Mouse (Mus musculus): ENCODE data around the gene Ankrd55.
"Not testable (repeated sequence)": the region's sequence is repeated elsewhere in the genome, so short reads cannot be mapped to it uniquely, and the experiment has no call there.

Gene Ankrd55

GRCm38 (mm10) chr13:112293092-112293491 is 4.8 kb downstream of the Ankrd55 start:
- no peak for DNase-seq (ENCODE audit: low read depth, low spot score)

DNA sequence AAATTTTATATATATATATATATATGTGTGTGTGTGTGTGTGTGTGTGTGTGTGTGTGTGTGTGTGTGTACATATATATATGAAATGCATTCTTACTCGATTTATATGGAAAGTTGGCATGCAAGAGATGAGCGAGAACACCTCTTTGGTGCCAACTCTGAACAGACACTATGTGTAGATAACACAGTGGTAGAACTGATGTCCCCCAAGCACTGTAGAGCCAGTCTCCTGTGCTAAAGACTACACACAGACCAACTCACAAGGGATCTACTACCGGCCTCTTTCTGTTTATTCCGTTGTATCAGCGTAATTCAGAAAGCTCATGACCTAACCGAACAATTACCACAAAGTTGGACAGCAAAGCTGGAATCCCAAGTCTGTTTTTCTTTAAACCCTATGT is 6.2 kb downstream of the Ankrd55 start:
- DNase-seq (ENCODE audit: low read depth, low spot score), result no peak

GRCm38 (mm10) chr13:112297781-112298180 is 9.5 kb downstream of the Ankrd55 start:
- no peak for DNase-seq (ENCODE audit: low read depth, low spot score)

DNA sequence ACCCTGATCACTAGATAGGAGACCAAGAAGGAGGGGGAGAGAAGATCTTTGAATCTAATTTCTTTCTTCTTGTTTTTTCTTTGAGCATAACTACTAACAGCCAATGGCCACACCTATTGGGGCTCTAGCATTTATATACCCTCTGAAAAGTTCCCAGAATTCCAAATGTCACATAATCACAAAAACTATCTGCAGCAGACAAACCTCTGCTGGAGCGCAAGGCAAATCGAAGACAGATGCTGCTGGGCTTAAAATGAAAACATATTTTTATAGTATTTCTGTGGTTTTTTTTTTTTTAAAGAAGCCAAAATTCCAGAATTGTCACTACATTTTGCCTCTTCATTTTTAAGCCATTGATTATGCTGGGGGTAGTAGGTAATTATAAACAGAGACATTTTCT is 15.2 kb downstream of the Ankrd55 start:
- DNase-seq (ENCODE audit: low read depth, low spot score), result no peak

DNA sequence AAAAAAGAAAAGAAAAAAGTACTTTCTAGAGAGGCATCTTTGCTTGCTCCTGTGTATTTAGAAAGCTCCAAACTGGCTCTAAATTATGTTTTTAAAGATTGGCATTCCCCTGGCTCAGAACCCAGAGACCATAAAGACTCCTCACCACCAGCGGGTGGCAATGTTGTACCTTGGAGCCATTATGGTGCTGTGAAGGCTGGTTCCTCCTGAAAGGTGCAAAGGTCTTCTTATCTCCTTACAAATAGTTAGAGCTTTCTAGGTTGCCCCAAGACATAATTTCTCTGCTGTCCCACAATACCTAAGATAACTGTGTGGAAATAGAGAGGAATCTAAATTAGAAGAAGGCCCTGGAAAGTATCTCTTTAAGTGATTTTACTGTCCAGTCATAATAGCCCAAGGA is 20.4 kb downstream of the Ankrd55 start:
- DNase-seq (ENCODE audit: low read depth, low spot score), result peak; percentile 34

DNA sequence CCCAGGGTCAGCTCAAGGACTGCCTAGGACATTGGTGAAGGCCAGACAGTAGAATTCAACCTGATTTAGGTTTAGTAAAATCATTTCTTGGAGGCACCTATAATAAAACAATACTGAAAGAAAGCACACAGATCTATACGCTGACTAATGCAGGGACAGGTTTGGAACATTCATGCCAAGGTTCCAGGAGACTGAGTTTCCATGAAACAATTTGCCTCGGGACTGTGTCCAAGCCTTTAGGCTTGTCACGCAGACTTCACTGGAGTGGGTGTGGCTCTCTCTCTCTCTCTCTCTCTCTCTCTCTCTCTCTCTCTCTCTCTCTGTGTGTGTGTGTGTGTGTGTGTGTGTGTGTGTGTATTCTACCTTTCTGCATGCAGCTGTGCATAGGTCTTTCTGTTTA is 23.4 kb downstream of the Ankrd55 start:
- not testable (repeated sequence) for DNase-seq (ENCODE audit: low read depth, low spot score)

- no peak for DNase-seq (ENCODE audit: low read depth, low spot score)
Observed at GRCm38 (mm10) chr13:112315442-112315841, 27.2 kb downstream of the Ankrd55 start.

GRCm38 (mm10) chr13:112316622-112317482 is 28.6 kb downstream of the Ankrd55 start:
- DNase-seq (ENCODE audit: low read depth, low spot score), result no peak

DNA sequence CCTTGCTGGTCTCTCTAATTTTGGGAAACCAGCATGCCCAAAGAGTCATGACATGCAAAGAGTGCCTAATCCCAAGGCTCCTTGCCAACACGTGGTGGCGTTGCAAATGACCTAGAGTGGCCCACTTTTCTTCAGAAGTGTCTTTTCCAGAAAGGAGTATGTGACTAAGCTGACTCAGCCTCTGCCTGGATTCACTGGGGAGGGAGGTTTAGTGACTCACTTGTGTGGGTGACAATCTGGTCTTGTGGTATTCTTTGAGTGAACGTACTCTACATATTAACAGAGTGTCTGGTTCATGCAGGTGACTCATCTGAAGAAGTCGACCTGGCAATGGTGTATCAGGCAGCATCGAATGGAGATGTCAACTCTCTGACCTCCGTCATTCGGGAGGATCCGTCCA is 29.9 kb downstream of the Ankrd55 start:
- no peak for DNase-seq (ENCODE audit: low read depth, low spot score)

- DNase-seq (ENCODE audit: low read depth, low spot score), result no peak
Observed at GRCm38 (mm10) chr13:112323591-112324266, 35.5 kb downstream of the Ankrd55 start.

DNA sequence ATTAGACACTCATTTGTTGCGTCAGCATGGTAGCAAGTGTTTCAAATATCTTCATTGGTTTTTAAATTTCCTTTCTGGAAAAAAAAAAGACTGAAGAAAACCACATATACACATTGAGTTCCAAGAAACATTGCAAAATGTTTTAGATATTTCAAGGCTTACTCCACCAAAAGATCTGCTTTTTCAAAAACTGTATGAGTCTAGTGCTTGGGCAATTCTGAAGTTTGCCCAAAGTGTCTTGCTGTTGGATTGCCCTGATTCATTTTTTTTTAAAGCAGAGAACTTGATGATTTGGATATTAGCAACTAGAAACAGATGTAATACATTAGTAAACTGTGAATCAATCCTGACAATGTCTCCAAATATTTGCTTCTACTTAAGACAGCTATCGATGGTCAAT is 36.9 kb downstream of the Ankrd55 start:
- no peak for DNase-seq (ENCODE audit: low read depth, low spot score)

DNA sequence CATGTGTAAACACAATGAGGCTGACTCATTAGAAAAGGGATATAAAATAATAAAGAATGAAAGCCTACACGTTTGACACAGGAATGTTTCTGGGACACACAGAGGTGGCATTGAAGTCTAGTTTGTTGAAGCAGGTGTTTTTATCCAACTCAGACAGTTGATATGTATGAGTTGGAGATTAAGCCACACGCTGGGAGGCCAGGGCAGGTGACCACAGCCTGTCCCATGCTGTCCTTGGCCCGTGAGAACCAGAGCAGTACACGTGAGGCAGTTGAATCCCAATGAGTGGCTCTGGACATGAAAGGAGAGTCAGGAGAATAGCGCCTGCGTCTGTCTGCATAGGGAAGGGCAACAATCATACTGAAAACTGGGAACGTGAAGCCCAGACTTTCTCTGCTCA is 38.2 kb downstream of the Ankrd55 start:
- no peak for DNase-seq (ENCODE audit: low read depth, low spot score)

DNA sequence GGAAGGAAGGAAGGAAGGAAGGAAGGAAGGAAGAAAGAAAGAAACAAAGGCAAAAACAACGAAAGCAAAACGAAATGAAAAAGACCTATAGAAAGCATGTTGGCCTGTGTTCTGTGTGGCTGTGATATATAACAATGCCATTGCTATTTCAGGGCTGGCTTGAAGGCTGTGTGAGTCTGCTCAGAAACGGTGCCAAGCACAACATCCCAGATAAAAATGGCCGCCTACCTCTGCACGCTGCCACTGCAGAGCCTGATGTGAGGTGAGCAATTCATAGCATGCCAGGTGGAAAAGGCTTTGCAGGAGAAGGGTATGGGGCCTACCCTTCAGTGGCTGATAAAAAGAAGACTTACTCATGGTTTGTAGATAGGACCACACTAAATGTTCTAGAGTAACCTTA is 38.7 kb downstream of the Ankrd55 start:
- DNase-seq (ENCODE audit: low read depth, low spot score), result no peak

- DNase-seq (ENCODE audit: low read depth, low spot score), result no peak
Observed at GRCm38 (mm10) chr13:112327511-112327910, 39.3 kb downstream of the Ankrd55 start.

DNA sequence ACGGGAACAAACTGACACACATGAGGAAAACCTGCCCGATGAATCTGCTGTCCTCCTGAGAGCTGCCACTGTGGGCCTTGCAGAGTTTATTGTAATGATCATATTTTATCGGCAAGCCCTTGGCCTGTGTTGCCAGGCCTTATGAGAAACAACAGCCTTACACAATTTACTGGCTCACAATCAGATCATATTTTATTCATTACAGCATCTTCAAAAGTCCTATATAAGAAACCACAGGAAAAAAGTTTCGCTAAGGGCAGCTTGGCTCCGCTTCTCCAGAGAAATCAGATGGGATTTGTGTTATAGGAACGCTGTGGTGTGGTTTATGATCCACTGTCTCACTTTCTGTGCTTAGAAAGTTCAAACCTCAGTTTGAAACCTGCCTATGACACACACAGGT is 42.0 kb downstream of the Ankrd55 start:
- DNase-seq (ENCODE audit: low read depth, low spot score), result no peak

- no peak for DNase-seq (ENCODE audit: low read depth, low spot score)
Observed at GRCm38 (mm10) chr13:112330919-112331681, 42.8 kb downstream of the Ankrd55 start.

GRCm38 (mm10) chr13:112331682-112332061 is 43.4 kb downstream of the Ankrd55 start:
- no peak for DNase-seq (ENCODE audit: low read depth, low spot score)

- no peak for DNase-seq (ENCODE audit: low read depth, low spot score)
Observed at GRCm38 (mm10) chr13:112335531-112335930, 47.3 kb downstream of the Ankrd55 start.

- DNase-seq (ENCODE audit: low read depth, low spot score), result no peak
Observed at GRCm38 (mm10) chr13:112337146-112337545, 48.9 kb downstream of the Ankrd55 start.

- DNase-seq (ENCODE audit: low read depth, low spot score), result no peak
Observed at GRCm38 (mm10) chr13:112340205-112340604, 52.0 kb downstream of the Ankrd55 start.

DNA sequence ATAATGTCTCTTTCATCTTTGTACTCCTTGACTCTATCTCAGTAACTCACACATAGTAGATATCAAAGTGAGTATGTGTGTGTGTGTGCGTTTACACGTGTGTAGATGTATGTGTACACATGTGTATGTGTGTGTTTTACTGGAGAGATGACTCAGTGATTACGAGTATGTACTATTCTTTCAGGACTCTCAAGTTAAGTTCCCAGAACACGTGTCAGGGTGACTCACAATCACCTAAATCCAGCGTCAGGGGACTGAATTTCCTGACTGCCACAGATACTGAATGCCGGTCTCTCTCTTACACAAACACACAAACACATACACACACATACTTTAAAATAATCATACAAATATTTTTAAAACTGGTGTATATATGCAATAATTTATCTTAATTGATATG is 52.5 kb downstream of the Ankrd55 start:
- no peak for DNase-seq (ENCODE audit: low read depth, low spot score)

DNA sequence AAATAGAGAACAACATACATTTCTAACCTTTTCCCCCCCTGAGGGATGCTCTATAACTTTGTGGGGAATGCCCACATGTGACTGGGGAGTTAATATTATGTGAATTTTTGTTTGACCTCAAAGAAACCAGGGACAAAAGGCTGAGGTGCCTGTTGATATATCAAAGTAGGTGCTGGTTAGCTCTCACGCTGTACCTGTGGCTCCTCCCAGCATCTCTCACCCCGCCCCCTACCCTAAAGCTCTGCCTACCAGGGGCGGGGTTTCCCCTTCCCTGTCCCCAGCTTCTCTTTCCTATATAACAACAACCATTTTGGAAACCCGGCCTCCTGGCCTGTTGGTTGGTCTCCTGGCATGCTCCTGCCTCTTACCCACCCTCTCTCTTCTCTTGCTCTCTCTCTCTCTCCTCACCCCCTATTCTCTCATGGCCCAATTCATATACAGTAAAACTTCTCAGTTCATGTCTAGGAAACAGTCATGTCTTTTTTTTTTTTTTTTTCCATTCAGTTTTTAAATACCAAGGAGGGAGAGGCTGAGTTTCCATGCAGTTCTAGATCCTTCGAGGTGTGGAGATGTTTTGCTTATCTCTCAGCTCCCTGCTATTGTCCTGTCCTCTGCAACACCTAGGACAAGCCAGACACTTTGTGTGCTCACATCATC is 54.8 kb downstream of the Ankrd55 start:
- no peak for DNase-seq (ENCODE audit: low read depth, low spot score)

Data from forelimb bud, embryonic 11.5 days (tissue).